Mouse (Mus musculus) natural killer cell, adult 2 months (primary cell): ENCODE measurements around the gene Nova2.

Experiments used
- DNase-seq, 2 experiments: peaks; one replicate each; pipeline ENCODE4 v3.0.0; 2022; ENCODE audit warnings: low spot score in 2 of 2

Nova2 gene

GRCm38 (mm10) chr7:19007026-19007977 lies 81.6 kb downstream of the Nova2 start:
- no peak for DNase-seq

- peak in 1 of 2 experiments; percentile 8 for DNase-seq
Measured at GRCm38 (mm10) chr7:19010581-19010980, 84.9 kb downstream of the Nova2 start.

GRCm38 (mm10) chr7:19012025-19012621 lies 86.4 kb downstream of the Nova2 start:
- DNase-seq, result no peak

GRCm38 (mm10) chr7:19012882-19013281 lies 87.2 kb downstream of the Nova2 start:
- no peak for DNase-seq

GRCm38 (mm10) chr7:19014452-19014851 lies 88.8 kb downstream of the Nova2 start:
- no peak for DNase-seq
